22 mouse cellular contexts compared by ENCODE assay signal in the genomic region with DNA sequence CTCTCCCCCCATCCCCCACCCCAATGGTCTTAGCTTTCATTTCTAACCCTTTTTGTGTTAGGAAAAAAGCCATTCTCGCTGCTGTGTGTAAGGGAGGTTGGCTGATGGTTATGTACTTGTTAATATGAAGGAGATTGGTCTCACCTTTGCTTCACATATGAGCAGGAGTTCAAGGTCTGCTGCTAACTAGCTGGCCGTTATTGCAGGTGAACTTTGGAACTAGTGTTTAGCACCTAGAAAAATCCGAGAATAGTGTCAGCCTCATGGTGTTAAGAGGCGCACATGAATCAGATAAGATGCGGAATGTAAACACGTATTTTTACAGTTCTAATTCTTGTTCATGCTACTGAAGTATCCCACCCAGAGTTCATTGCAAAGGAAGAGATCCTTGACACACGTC.
DNase-seq lines count a peak whose midpoint lies in the region; ATAC-seq lines count a peak whose summit lies in the region.
"Had no signal": no experiment of that assay in that cellular context is flagged by ENCODE, and none has a peak within 500 bp of the region (broad histone marks: within the 10 kb centered on the region; RNA-seq: fewer than 3 reads in every experiment).

No protein-coding gene starts in this region.

- no peak overlapping the region for H3K4me3 ChIP-seq in heart, embryonic 12.5 days
- no peak overlapping the region for H3K4me3 ChIP-seq in kidney, embryonic 15.5 days (replicated peaks)
- H3K4me3 ChIP-seq in liver, embryonic 13.5 days (replicated peaks): no peak overlapping the region
- no peak overlapping the region for H3K4me3 ChIP-seq in midbrain, embryonic 13.5 days (replicated peaks)
- H3K4me3 ChIP-seq: embryonic facial prominence, embryonic 13.5 days; hindbrain, embryonic 15.5 days; limb, embryonic 12.5 days; midbrain, embryonic 10.5 days had no signal

- H3K27ac ChIP-seq in heart, embryonic 12.5 days (ENCODE audit: poor library complexity, severe bottlenecking): 0 out of 2 replicates have a peak overlapping the region, but pooled peaks have one; percentile 48
- H3K27ac ChIP-seq in kidney, embryonic 15.5 days: no peak overlapping the region
- H3K27ac ChIP-seq in liver, embryonic 13.5 days: 0 out of 2 replicates have a peak overlapping the region, but pooled peaks have one; percentile 63
- H3K27ac ChIP-seq in midbrain, embryonic 13.5 days: no peak overlapping the region
- H3K27ac ChIP-seq: embryonic facial prominence, embryonic 13.5 days; hindbrain, embryonic 15.5 days; limb, embryonic 12.5 days; midbrain, embryonic 10.5 days had no signal

- no peaks in the 10 kb centered on the region for H3K36me3 ChIP-seq in heart, embryonic 12.5 days
- no peaks in the 10 kb centered on the region for H3K36me3 ChIP-seq in kidney, embryonic 15.5 days
- H3K36me3 ChIP-seq in liver, embryonic 13.5 days: no peaks in the 10 kb centered on the region
- no peaks in the 10 kb centered on the region for H3K36me3 ChIP-seq in midbrain, embryonic 13.5 days
- H3K36me3 ChIP-seq: embryonic facial prominence, embryonic 13.5 days; hindbrain, embryonic 15.5 days; limb, embryonic 12.5 days; midbrain, embryonic 10.5 days had no signal

- WGBS in heart, embryonic 12.5 days: 64% methylated on average over 7 of the region's 7 CpGs
- WGBS in kidney, embryonic 15.5 days: 71% methylated on average over 7 of the region's 7 CpGs
- WGBS in liver, embryonic 13.5 days (ENCODE audit: insufficient replicate concordance): 59% methylated on average over 7 of the region's 7 CpGs
- WGBS in midbrain, embryonic 13.5 days: 86% methylated on average over 7 of the region's 7 CpGs

- no peak overlapping the region for H3K4me2 ChIP-seq in heart, embryonic 12.5 days
- H3K4me2 ChIP-seq in kidney, embryonic 15.5 days: no peak overlapping the region
- no peak overlapping the region for H3K4me2 ChIP-seq in liver, embryonic 13.5 days
- H3K4me2 ChIP-seq in midbrain, embryonic 13.5 days (replicated peaks): no peak overlapping the region
- H3K4me2 ChIP-seq: embryonic facial prominence, embryonic 13.5 days; hindbrain, embryonic 15.5 days; limb, embryonic 12.5 days; lung, embryonic 14.5 days had no signal

- H3K9me3 ChIP-seq in heart, embryonic 12.5 days (replicated peaks): no peaks in the 10 kb centered on the region
- no peaks in the 10 kb centered on the region for H3K9me3 ChIP-seq in kidney, embryonic 15.5 days (replicated peaks)
- H3K9me3 ChIP-seq in liver, embryonic 13.5 days (replicated peaks): no peaks in the 10 kb centered on the region; the same call in 1 of the 2 replicates
- no peaks in the 10 kb centered on the region for H3K9me3 ChIP-seq in midbrain, embryonic 13.5 days
- H3K9me3 ChIP-seq: embryonic facial prominence, embryonic 13.5 days; hindbrain, embryonic 15.5 days; limb, embryonic 12.5 days; midbrain, embryonic 10.5 days had no signal

- DNase-seq in heart, adult 9 months (ENCODE audit: low spot score in 2 of 2): no peak
- peak; percentile 74 for DNase-seq in kidney, adult 9 months
- no peak for DNase-seq in liver, embryonic 13.5 days
- DNase-seq: adrenal gland, postnatal 14 days; cerebellum, adult 11 months; cerebellum, postnatal 10 days; gastrocnemius, postnatal 10 days; lung, embryonic 14.5 days; lung, postnatal 4 days; retina, postnatal 1 day; right cerebral cortex, postnatal 4 days; thymus, postnatal 14 days had no signal

- peaks cover 26% of the 10 kb centered on the region for H3K4me1 ChIP-seq in heart, embryonic 12.5 days (replicated peaks)
- peaks cover 12% of the 10 kb centered on the region for H3K4me1 ChIP-seq in kidney, embryonic 15.5 days
- peaks cover 23% of the 10 kb centered on the region for H3K4me1 ChIP-seq in liver, embryonic 13.5 days (replicated peaks)
- no peaks in the 10 kb centered on the region for H3K4me1 ChIP-seq in midbrain, embryonic 13.5 days (replicated peaks)
- H3K4me1 ChIP-seq: embryonic facial prominence, embryonic 13.5 days; hindbrain, embryonic 15.5 days; limb, embryonic 12.5 days had no signal

- H3K27me3 ChIP-seq in heart, embryonic 12.5 days (replicated peaks): no peaks in the 10 kb centered on the region
- H3K27me3 ChIP-seq in kidney, embryonic 15.5 days: no peaks in the 10 kb centered on the region
- no peaks in the 10 kb centered on the region for H3K27me3 ChIP-seq in liver, embryonic 13.5 days
- no peaks in the 10 kb centered on the region for H3K27me3 ChIP-seq in midbrain, embryonic 13.5 days
- H3K27me3 ChIP-seq: CH12.LX; embryonic facial prominence, embryonic 13.5 days; hindbrain, embryonic 15.5 days; limb, embryonic 12.5 days had no signal

- no peak overlapping the region for H3K9ac ChIP-seq in heart, embryonic 12.5 days
- no peak overlapping the region for H3K9ac ChIP-seq in kidney, embryonic 15.5 days
- no peak overlapping the region for H3K9ac ChIP-seq in liver, embryonic 13.5 days
- no peak overlapping the region for H3K9ac ChIP-seq in midbrain, embryonic 13.5 days (replicated peaks)
- H3K9ac ChIP-seq: embryonic facial prominence, embryonic 13.5 days; hindbrain, embryonic 15.5 days; limb, embryonic 12.5 days; lung, embryonic 14.5 days had no signal

- ATAC-seq in heart, embryonic 12.5 days (ENCODE audit: insufficient number of reproducible peaks, low FRiP score): no peak
- no peak for ATAC-seq in kidney, embryonic 15.5 days (replicated peaks; ENCODE audit: low FRiP score)
- ATAC-seq in liver, embryonic 13.5 days (ENCODE audit: low read depth): no peak
- no peak for ATAC-seq in midbrain, embryonic 13.5 days
- no peak for ATAC-seq in granulocyte monocyte progenitor cell, adult 5-6 weeks (replicated peaks; ENCODE audit: poor library complexity, severe bottlenecking)
- ATAC-seq: forebrain, embryonic 14.5 days had no signal

Comparison
In these comparisons a context has a peak if more than half of its experiments do, and no peak if none do; other contexts are left out.
1. H3K27ac ChIP-seq: peak in heart, embryonic 12.5 days (single experiment) and liver, embryonic 13.5 days (single experiment); none in kidney, embryonic 15.5 days (single experiment) and midbrain, embryonic 13.5 days (single experiment).